Mouse (Mus musculus) liver, postnatal 0 days (tissue): Measurements from ENCODE around the gene Pcdh7.

Experiments
- CTCF ChIP-seq: sonication (generic); IDR thresholded peaks from 2 replicates; pipeline ENCODE4 v1.5.1; 2016; ENCODE audit warnings: antibody characterized with exemption, low read depth
- EP300 ChIP-seq: IDR thresholded peaks from 2 replicates; pipeline ENCODE4 v1.6.1; 2016; ENCODE audit warnings: antibody characterized with exemption, low read depth, mild to moderate bottlenecking

DNA sequence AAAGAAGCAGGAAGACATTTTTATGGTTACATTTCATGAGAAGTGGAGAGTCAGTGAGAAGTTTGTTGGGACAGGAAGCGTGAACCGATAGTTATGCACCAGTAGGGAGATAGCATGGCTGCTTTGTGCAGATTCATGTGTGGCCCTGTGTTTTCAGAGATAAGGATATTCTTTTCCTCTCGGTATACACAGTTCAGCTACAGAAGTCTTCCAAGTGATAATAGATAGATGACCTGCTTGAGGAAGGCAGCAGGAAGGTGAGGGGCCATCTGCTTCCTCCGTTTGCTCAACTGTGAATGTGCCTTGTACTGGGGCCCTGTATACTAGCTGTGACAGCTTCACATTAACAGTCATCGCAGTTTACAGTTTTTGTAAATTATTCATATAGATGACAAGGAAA is 64.2 kb downstream of the Pcdh7 start:
- TF ChIP-seq CTCF (no peak), EP300 (peak; percentile 97)
